Mouse (Mus musculus): Measurements from ENCODE around the gene Gm11567. TPM values are rescaled to one million over a fixed set of nuclear protein-coding genes. Genes with fewer than 3 reads are reported as not detected.
"Not testable (repeated sequence)": the region's sequence is repeated elsewhere in the genome, so short reads cannot be mapped to it uniquely, and the experiment has no call there.

Gm11567 gene
- not detected in 2 replicates for polyA plus RNA-seq (2015; fragmentation: Nextera tagmentation; extraction: Ambion mirVana)

DNA sequence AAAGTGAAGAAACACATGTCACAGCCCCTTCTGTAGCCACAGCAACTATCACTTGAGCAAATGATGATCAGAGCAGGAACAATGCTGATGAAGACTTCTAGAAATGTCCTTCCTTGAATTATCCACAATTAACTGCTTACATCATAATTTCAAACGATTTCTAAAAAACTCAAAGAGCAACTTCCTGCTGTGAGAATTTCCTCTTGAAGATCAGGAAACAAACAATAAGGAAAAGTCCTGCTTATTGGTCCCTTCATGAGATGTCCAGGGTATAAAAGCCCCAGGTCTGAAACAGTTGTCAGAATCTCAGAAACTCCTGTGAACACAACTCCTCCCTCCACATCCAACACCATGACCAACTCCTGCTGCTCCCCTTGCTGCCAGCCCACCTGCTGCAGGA is at the start of gene Gm11567:
Gene Gm11567, plus strand, starts transcription at position 301 of the 400 bp plus-strand sequence.
- H3K27ac ChIP-seq (ENCODE audit: low read length); H3K9ac ChIP-seq (ENCODE audit: low read length); H3K36me3 ChIP-seq (ENCODE audit: control insufficient read depth, insufficient read depth, low read length); H3K4me1 ChIP-seq (ENCODE audit: control insufficient read depth, insufficient read depth, low read length); ATAC-seq (ENCODE audit: insufficient read depth, low FRiP score); H3K9me3 ChIP-seq (replicated peaks; ENCODE audit: control insufficient read depth, low read length); H3K4me2 ChIP-seq (ENCODE audit: low read depth, low read length); H3K4me3 ChIP-seq (replicated peaks; ENCODE audit: low read length); H3K27me3 ChIP-seq (ENCODE audit: control insufficient read depth, insufficient read depth, low read length): not testable (repeated sequence)
- 47% methylated on average over 1 of the region's 1 CpGs for WGBS

DNA sequence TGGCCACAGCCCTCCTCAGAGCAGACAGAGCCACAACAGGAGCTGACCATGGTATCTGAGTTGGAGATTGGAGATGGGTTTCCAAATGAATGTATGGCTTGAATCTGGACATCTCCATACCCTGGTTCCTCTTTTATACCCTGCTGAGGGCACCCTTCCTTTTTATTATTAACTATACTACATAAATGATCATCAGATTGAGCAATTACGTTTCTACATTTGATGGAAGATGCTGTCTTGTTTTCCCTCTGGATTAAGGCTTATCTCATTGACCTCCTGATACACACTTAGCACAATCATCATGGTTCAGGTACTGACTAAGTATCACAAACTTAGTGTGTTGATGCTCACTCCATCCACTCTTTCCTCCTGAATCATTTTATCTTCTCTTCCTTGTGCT is 41.0 kb upstream of the Gm11567 start, which contains the start of gene 2300003K06Rik:
Gene 2300003K06Rik, minus strand, starts transcription at position 101 of the 400 bp plus-strand sequence.
- Histone ChIP-seq H3K27me3 (ENCODE audit: control insufficient read depth, insufficient read depth, low read length) (no peaks in the 10 kb centered on the region), H3K9me3 (replicated peaks; ENCODE audit: control insufficient read depth, low read length) (no peaks in the 10 kb centered on the region), H3K4me3 (replicated peaks; ENCODE audit: low read length) (no peak within 1 kb of the TSS), H3K27ac (ENCODE audit: low read length) (no peak within 1 kb of the TSS), H3K9ac (ENCODE audit: low read length) (no peak within 1 kb of the TSS), H3K4me2 (ENCODE audit: low read depth, low read length) (no peak within 1 kb of the TSS), H3K4me1 (ENCODE audit: control insufficient read depth, insufficient read depth, low read length) (no peaks in the 10 kb centered on the region), H3K36me3 (ENCODE audit: control insufficient read depth, insufficient read depth, low read length) (no peaks in the 10 kb centered on the region)
- 69% methylated on average over 1 of the region's 1 CpGs for WGBS
- ATAC-seq (ENCODE audit: insufficient read depth, low FRiP score) = no peak

GRCm38 (mm10) chr11:99842185-99842584 is 36.8 kb upstream of the Gm11567 start:
- Histone ChIP-seq H3K36me3 (ENCODE audit: control insufficient read depth, insufficient read depth, low read length) (no peaks in the 10 kb centered on the region), H3K4me2 (ENCODE audit: low read depth, low read length) (no peak overlapping the region), H3K9ac (ENCODE audit: low read length) (no peak overlapping the region), H3K4me1 (ENCODE audit: control insufficient read depth, insufficient read depth, low read length) (no peaks in the 10 kb centered on the region), H3K27ac (ENCODE audit: low read length) (no peak overlapping the region), H3K4me3 (replicated peaks; ENCODE audit: low read length) (no peak overlapping the region), H3K27me3 (ENCODE audit: control insufficient read depth, insufficient read depth, low read length) (no peaks in the 10 kb centered on the region), H3K9me3 (replicated peaks; ENCODE audit: control insufficient read depth, low read length) (no peaks in the 10 kb centered on the region)
- WGBS = 92% methylated on average over 1 of the region's 1 CpGs
- ATAC-seq (ENCODE audit: insufficient read depth, low FRiP score) = no peak

DNA sequence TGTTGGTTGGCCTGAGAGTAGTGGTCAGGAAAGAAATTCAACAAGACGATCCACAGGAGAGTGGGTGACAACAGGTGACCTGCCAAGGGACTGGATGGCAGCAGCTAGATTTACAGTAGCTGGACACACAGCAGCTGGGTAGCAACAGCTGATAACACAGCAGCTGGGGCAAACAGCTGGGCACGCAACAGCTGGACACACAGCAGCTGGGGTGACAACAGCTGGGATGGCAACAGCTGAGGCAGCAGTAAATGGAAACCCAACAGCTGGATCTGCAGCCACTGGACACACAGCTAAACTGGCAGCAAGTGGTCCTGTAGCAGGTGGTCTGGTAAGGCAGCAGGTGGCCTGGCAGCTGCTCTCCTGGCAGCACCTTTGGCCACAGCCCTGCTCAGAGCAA is 32.2 kb upstream of the Gm11567 start:
- WGBS = 83% methylated on average over 2 of the region's 2 CpGs
- Histone ChIP-seq H3K9me3 (replicated peaks; ENCODE audit: control insufficient read depth, low read length) (no peaks in the 10 kb centered on the region), H3K4me2 (ENCODE audit: low read depth, low read length) (no peak overlapping the region), H3K27me3 (ENCODE audit: control insufficient read depth, insufficient read depth, low read length) (no peaks in the 10 kb centered on the region), H3K9ac (ENCODE audit: low read length) (no peak overlapping the region), H3K27ac (ENCODE audit: low read length) (no peak overlapping the region), H3K4me3 (replicated peaks; ENCODE audit: low read length) (no peak overlapping the region), H3K4me1 (ENCODE audit: control insufficient read depth, insufficient read depth, low read length) (no peaks in the 10 kb centered on the region), H3K36me3 (ENCODE audit: control insufficient read depth, insufficient read depth, low read length) (no peaks in the 10 kb centered on the region)
- ATAC-seq (ENCODE audit: insufficient read depth, low FRiP score) = no peak

- no peak within 1 kb of the TSS for H3K4me2 ChIP-seq (ENCODE audit: low read depth, low read length)
- no peak for ATAC-seq (ENCODE audit: insufficient read depth, low FRiP score)
Observed at GRCm38 (mm10) chr11:99851508-99851907, 27.5 kb upstream of the Gm11567 start, which contains the start of gene Krtap4-16. Krtap4-16 (minus strand) TSS chr11:99851608.

GRCm38 (mm10) chr11:99854121-99854520 is 24.9 kb upstream of the Gm11567 start:
- Histone ChIP-seq H3K4me1 (ENCODE audit: control insufficient read depth, insufficient read depth, low read length) (no peaks in the 10 kb centered on the region), H3K4me2 (ENCODE audit: low read depth, low read length) (no peak overlapping the region), H3K27ac (ENCODE audit: low read length) (no peak overlapping the region), H3K27me3 (ENCODE audit: control insufficient read depth, insufficient read depth, low read length) (no peaks in the 10 kb centered on the region), H3K36me3 (ENCODE audit: control insufficient read depth, insufficient read depth, low read length) (no peaks in the 10 kb centered on the region), H3K4me3 (replicated peaks; ENCODE audit: low read length) (no peak overlapping the region), H3K9ac (ENCODE audit: low read length) (no peak overlapping the region), H3K9me3 (replicated peaks; ENCODE audit: control insufficient read depth, low read length) (no peaks in the 10 kb centered on the region)
- 58% methylated on average over 3 of the region's 3 CpGs for WGBS
- no peak for ATAC-seq (ENCODE audit: insufficient read depth, low FRiP score)

More at GRCm38 (mm10) chr11:99851508-99851907, 27.5 kb upstream of the Gm11567 start, which contains the start of gene Krtap4-16:
- no peaks in the 10 kb centered on the region for H3K27me3 ChIP-seq (ENCODE audit: control insufficient read depth, insufficient read depth, low read length)
- no peak within 1 kb of the TSS for H3K9ac ChIP-seq (ENCODE audit: low read length)
- H3K27ac ChIP-seq (ENCODE audit: low read length) = no peak within 1 kb of the TSS
- no peak within 1 kb of the TSS for H3K4me3 ChIP-seq (replicated peaks; ENCODE audit: low read length)
- H3K4me1 ChIP-seq (ENCODE audit: control insufficient read depth, insufficient read depth, low read length) = no peaks in the 10 kb centered on the region
- H3K36me3 ChIP-seq (ENCODE audit: control insufficient read depth, insufficient read depth, low read length) = no peaks in the 10 kb centered on the region
- no peaks in the 10 kb centered on the region for H3K9me3 ChIP-seq (replicated peaks; ENCODE audit: control insufficient read depth, low read length)

- WGBS = 85% methylated on average over 2 of the region's 2 CpGs
- ATAC-seq (ENCODE audit: insufficient read depth, low FRiP score) = no peak
- H3K36me3 ChIP-seq (ENCODE audit: control insufficient read depth, insufficient read depth, low read length) = no peaks in the 10 kb centered on the region
- no peaks in the 10 kb centered on the region for H3K4me1 ChIP-seq (ENCODE audit: control insufficient read depth, insufficient read depth, low read length)
- H3K9me3 ChIP-seq (replicated peaks; ENCODE audit: control insufficient read depth, low read length) = no peaks in the 10 kb centered on the region
- no peak within 1 kb of the TSS for H3K9ac ChIP-seq (ENCODE audit: low read length)
- H3K4me3 ChIP-seq (replicated peaks; ENCODE audit: low read length) = no peak within 1 kb of the TSS
- H3K27ac ChIP-seq (ENCODE audit: low read length) = no peak within 1 kb of the TSS
- no peaks in the 10 kb centered on the region for H3K27me3 ChIP-seq (ENCODE audit: control insufficient read depth, insufficient read depth, low read length)
- H3K4me2 ChIP-seq (ENCODE audit: low read depth, low read length) = no peak within 1 kb of the TSS
Observed at GRCm38 (mm10) chr11:99857617-99858016, 21.4 kb upstream of the Gm11567 start, which contains the start of gene Gm11568. Gm11568 (plus strand) TSS chr11:99857917.

DNA sequence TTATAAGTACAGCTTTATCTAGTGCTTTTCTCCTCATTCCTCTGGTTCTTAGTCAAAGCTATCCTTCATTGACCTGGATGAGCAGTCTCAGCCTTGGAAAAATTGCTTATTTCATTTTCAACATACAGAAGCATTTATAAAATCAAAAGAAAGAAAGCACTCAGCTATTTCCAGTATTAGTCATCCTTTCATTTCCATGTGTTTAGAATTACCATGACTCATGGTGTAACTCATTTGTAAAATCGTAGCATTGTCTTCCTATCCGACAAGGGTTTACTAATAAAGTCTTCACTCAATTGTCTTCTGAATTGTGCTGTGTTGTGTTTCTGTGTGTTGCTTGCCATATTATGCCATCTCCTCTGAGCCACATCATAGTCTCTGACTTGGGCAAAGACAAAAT is 20.2 kb upstream of the Gm11567 start:
- Histone ChIP-seq H3K27ac (ENCODE audit: low read length) (no peak overlapping the region), H3K27me3 (ENCODE audit: control insufficient read depth, insufficient read depth, low read length) (no peaks in the 10 kb centered on the region), H3K4me2 (ENCODE audit: low read depth, low read length) (no peak overlapping the region), H3K4me3 (replicated peaks; ENCODE audit: low read length) (no peak overlapping the region), H3K9ac (ENCODE audit: low read length) (no peak overlapping the region), H3K4me1 (ENCODE audit: control insufficient read depth, insufficient read depth, low read length) (no peaks in the 10 kb centered on the region), H3K36me3 (ENCODE audit: control insufficient read depth, insufficient read depth, low read length) (no peaks in the 10 kb centered on the region), H3K9me3 (replicated peaks; ENCODE audit: control insufficient read depth, low read length) (no peaks in the 10 kb centered on the region)
- ATAC-seq (ENCODE audit: insufficient read depth, low FRiP score) = no peak
- WGBS = 65% methylated on average over 2 of the region's 2 CpGs

DNA sequence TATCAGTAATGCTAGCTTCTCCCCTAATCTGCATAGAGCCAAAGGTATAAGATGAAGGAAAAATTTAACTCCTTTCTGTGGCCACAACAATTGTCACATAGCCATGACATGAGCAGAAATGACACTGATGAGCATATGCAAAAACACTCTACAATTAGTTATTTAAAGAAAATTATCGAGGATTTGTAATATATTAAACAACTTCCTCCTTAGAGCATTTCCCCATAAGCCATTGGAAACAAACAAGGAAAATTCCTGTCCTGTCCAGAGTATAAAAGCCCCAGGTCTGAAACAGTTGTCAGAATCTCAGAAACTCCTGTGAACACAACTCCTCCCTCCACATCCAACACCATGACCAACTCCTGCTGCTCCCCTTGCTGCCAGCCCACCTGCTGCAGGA is 14.8 kb upstream of the Gm11567 start, which contains the start of gene Gm11559:
Gene Gm11559, plus strand, starts transcription at position 301 of the 400 bp plus-strand sequence.
- not testable (repeated sequence) for H3K9me3 ChIP-seq (replicated peaks; ENCODE audit: control insufficient read depth, low read length); H3K36me3 ChIP-seq (ENCODE audit: control insufficient read depth, insufficient read depth, low read length); H3K4me2 ChIP-seq (ENCODE audit: low read depth, low read length); H3K4me1 ChIP-seq (ENCODE audit: control insufficient read depth, insufficient read depth, low read length); H3K27me3 ChIP-seq (ENCODE audit: control insufficient read depth, insufficient read depth, low read length); H3K4me3 ChIP-seq (replicated peaks; ENCODE audit: low read length); ATAC-seq (ENCODE audit: insufficient read depth, low FRiP score); H3K27ac ChIP-seq (ENCODE audit: low read length); H3K9ac ChIP-seq (ENCODE audit: low read length)
- WGBS = 68% methylated on average over 1 of the region's 1 CpGs

Measured in stomach, embryonic 16.5 days (tissue).